Mouse (Mus musculus) liver, adult (tissue): ENCODE measurements around the gene Dact3.

ENCODE experiments used
- GATA4 ChIP-seq: IDR thresholded peaks from 2 replicates; pipeline ENCODE4 v1.6.1; 2014; ENCODE audit warnings: mild to moderate bottlenecking, low read length; ENCODE audit not compliant: insufficient replicate concordance

Dact3 gene

GRCm38 (mm10) chr7:16845072-16845819, 29.9 kb upstream of the Dact3 start:
- TF ChIP-seq GATA4 = no peak

DNA sequence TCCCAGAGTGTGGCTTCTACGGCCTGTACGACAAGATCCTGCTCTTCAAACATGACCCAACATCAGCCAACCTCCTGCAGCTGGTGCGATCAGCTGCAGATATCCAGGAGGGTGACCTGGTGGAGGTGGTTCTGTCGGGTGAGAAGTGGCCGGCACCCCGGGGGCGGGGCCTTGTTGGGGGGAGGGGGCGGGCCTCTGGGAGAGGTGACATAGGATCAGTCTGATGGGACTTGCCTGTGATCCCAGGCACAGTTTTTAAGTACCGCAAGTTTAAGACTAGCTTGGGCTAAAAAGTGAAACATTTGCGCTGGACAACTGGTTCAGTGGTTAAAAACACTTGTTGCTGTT, 29.3 kb upstream of the Dact3 start:
- TF ChIP-seq GATA4 = no peak

DNA sequence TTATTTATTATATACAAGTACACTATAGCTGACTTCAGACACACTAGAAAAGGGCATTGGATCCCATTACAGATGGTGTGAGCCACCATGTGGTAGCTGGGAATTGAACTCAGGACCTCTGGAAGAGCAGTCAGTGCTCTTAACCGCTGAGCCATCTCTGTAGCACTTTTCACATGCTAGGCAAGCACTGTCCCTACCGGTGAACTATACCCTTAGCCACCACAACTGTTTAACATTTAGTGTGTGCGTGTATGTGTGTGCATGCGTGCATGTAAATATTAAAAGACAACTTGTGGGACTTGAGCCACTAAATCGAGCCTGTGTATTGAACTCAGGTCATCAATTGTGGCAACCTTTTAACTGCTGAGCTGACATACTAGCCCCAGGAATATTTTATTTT, 28.3 kb upstream of the Dact3 start:
- TF ChIP-seq GATA4 = no peak

DNA sequence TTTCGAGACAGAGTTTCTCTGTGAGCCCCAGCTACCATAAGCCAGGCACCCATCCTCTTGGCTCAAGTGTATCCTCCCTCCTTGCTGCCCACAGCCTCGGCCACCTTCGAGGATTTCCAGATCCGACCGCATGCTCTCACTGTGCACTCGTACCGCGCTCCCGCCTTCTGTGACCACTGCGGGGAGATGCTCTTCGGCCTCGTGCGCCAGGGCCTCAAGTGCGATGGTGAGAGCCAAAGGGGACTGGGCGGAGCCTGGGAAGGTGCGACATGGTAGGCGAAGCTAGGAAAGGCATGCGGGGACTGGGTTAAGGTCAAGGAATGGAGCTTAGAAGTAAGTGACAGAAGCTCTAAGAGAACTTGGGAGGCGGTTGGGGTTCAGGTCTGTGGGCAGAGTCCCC, 27.6 kb upstream of the Dact3 start:
- no peak for TF ChIP-seq GATA4

DNA sequence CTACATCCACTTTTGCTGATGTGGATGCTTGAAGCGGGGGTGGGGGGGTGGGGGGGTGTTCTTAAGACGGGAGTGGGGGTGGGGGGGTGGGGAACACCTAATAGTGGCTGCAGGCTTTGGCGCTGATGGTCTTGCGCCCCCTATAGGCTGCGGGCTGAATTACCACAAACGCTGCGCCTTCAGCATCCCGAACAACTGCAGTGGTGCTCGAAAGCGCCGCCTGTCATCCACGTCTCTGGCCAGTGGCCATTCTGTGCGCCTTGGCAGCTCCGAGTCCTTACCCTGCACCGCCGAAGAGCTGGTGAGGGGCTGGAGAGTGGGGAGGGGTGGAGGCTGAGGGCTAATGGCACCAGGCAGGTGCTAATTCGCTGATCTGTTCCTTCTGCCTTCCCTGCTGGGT, 26.5 kb upstream of the Dact3 start:
- no peak for TF ChIP-seq GATA4

DNA sequence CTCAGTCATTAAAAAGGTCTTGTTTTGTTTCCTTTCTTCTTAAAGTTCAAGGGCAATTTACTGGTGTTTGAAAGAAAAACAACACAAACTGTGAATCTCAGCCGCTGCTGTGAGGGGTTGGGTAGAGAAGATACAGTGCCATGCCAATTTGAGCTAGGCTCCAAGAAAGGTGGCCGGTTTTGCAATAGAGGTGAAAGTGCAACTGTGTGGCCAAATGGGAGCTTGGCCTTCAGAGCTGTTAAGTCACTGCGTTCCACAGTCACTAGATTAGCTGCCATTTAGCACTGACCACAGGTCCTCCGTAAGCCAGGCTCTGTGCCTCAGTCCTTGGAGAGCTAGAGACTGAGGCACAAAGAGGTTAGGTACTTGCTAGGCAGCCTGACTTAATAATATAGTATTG, 23.5 kb upstream of the Dact3 start:
- no peak for TF ChIP-seq GATA4

- no peak for TF ChIP-seq GATA4
Observed at GRCm38 (mm10) chr7:16853302-16853831, 21.8 kb upstream of the Dact3 start.

DNA sequence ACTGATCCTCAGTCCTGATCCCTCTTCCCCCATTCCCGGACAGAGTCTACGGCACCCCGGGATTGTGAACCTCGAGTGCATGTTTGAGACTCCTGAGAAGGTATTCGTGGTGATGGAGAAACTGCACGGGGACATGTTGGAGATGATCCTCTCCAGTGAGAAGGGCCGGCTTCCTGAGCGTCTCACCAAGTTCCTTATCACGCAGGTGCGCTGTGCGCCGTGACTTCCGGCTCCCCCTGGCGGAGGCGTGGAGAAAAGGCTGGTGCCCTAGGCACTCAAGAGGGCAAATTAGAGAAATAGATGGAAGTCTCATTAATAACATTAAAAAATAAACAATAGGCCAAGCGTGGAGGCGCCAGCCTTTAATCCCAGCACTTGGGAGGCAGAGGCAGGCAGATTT, 16.8 kb upstream of the Dact3 start:
- peak; percentile 25; the same call in 1 of the 2 replicates for TF ChIP-seq GATA4

DNA sequence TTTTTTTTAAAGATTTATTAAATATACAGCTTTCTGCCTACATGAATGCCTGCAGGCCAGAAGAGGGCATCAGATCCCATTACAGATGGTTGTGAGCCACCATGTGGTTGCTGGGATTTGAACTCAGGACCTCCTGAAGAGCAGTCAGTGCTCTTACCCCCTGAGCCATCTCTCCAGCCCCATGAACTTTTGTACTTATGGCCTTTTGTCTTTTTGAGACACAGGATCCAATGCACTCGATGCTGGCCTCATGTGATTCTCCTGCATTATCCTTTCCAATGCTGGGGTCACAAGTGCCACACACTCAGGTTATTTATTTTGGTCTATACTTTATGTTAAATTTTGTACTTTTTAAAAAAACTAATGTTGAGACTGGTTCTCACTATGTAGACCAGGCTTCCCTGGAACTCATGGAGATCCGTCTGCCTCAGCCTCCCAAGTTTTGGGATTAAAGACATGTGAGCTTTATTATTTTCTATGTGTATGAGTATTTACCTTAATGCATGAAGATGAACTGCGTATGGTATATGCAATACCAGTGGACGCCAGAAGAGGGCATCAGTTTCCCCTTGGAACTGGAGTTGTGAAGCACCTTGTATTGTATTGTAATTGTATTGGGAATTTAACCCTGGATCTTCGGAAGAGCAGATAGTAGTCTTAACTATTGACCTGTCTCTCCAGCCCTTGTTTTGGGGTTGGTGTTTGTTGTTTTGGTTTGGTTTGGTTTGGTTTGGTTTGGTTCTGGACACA, 15.0 kb upstream of the Dact3 start:
- no peak for TF ChIP-seq GATA4

DNA sequence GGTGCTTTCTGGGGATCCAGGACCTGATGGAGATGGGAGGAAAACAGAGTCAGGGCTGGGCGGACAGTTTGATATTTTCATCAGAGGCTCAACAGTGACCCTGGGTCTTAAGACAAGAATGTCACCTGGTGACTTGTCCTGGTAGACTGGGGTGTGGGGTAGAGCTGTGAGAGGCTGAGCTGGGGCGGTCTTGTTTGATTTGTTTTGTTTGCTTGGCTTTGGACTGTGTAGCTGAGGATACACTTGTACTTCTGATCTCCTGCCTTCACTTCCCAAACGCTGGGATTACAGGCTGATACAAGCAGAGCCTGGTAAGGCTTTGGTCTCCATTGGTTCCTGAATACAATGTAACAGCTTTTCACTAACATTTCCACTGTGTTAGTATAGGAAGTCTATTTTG, 7.6 kb upstream of the Dact3 start:
- TF ChIP-seq GATA4 = no peak

- no peak for TF ChIP-seq GATA4
Observed at GRCm38 (mm10) chr7:16869497-16869896, 5.6 kb upstream of the Dact3 start.

- no peak for TF ChIP-seq GATA4
Observed at GRCm38 (mm10) chr7:16871600-16871999, 3.5 kb upstream of the Dact3 start.

DNA sequence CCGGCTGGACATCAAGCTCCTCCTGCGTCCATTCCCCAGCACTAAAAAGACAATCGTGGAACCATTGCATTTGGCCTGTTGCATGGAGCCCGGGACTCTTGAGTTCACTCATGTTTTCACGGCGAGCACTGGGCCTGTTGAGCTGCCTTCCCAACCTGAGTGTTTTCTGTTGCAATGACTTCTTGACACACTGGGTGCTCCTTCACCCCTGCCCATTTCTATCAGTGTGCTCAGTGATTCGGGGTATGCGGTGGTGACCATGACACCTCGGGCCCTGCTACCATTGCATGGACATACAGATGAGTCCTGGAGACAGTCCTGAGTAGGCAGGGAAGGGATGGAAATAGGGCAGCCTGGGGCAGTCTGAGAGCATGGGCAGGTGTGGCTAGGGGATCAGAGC, 2.6 kb upstream of the Dact3 start:
- TF ChIP-seq GATA4 = no peak

- no peak for TF ChIP-seq GATA4
Observed at GRCm38 (mm10) chr7:16873392-16873791, 1.7 kb upstream of the Dact3 start.

DNA sequence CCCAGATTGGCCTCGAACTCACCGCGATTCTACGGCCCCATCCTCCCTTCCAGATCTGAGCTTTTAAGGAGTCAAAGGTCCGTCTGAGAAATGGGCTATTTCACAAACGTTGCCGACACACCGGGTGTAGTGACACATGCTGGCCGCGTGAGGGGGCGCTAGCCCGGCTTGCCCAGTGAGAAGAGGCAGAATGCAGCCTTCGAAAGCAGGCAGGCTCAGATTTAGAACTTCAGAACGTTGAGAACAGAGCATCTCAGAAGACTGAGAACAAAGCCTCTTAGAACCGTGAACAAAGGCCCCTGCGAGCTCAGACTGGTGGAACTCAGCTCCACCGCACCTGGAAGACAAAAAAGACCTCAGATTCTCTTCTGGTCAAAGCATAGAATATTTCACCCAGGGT, 927 bp upstream of the Dact3 start:
- TF ChIP-seq GATA4 = no peak

DNA sequence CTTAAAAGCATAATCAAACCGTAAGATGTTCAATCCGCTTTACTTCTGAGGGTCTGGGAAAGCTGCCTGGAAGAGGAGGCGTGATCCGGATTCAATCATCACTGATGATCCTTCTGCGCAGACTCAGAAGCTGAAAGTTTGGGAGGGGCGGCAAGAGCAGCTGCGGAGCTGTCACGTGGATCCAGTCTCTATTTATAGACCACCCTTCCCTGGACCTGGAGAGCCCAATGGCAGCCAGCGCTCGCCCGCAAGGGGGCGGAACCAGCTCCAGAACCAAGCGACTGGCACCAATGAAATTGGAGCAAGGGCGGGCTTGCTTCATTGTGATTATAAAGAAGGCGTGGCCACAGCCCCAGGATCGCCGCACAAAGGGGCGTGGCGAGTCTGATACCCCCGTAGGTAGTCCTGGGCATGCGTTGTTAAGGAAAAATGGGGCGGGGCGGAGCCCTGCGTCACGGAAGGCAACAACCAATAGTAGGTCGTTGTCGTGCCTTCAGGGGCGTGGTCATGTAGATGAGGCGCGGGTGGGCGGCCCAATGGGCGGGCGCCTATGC, 284 bp upstream of the Dact3 start:
- peak; percentile 62; the same call in 1 of the 2 replicates for TF ChIP-seq GATA4
